Mouse (Mus musculus) bone marrow macrophage, adult 2 months (primary cell): ENCODE measurements around the gene Shld1.

Experiments
- CTCF ChIP-seq: IDR thresholded peaks from 2 replicates; pipeline ENCODE4 v1.5.1; 2012; ENCODE audit warnings: low read depth, mild to moderate bottlenecking, low read length, moderate library complexity
- POLR2A ChIP-seq: IDR thresholded peaks from 2 replicates; pipeline ENCODE4 v1.6.1; 2012; ENCODE audit warnings: mild to moderate bottlenecking, low read depth, low read length, borderline replicate concordance

DNA sequence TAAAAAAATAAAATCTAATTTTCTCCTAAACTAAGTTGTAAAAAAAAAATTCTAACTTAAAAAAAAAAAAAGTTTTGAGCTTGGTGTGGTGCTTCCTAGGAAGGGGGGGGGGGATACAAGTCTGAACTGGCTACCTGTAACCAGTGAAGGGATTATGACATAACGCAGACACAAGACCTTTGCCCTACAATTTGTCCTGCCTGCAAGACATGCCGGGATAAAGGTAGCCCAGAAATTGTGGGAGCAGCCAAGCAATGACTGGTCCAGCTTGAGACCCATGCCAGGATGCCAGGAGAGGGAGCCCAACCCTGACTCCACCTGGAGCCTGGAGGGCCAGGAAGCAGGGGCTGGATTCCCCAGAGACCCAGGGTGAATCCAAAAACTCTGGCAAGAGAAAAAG lies 36.2 kb upstream of the Shld1 start:
- no peak for TF ChIP-seq CTCF
- TF ChIP-seq POLR2A: no peak
